Mouse (Mus musculus): ENCODE measurements at regions not wholly inside any gene's neighbourhood (a gene's known extent, or its start where the extent isn't known, plus 50 kb on each side); places are given as distances from the start of the nearest gene placed in this dataset.

DNA sequence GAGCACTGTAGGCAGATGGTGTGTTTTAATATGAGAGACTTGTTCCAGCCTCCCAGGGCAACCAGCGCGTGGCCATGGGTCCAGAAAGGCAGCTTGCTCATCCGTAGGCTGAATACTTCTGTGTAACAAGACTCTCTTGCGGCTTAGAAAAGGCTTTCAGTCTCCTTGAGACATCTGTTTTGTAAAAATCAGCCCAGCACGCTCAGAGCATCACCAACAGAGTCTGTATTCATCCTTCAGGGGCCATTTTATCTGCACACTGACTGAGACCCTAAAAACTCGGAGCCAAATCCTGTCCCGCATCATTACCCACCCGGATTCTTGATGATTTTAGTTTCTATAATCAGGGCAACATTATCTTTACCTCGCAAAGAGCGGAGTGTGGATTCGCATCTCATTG, 396.4 kb upstream of the Klf4 start:
- DNase-seq (ENCODE audit: low spot score), result no peak

DNA sequence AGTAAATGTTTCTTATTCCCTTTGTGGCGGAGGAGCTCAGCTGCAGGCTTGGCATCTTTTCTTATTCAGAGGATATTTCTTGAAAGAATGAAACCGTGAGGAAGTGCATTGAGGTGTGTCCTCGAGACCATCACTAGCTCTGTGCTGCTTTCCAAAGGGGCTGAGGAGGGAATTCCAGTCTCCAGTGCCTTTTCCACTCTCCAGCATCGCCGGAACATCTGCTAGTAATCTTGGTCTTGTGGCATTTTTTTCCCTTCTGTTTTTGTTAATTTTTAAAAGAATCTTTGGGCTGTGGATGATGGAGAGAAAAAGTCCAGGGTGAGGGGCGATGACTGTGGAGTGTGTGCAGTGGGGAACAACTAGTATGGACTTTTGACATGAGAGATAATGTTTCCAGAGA, 395.9 kb upstream of the Klf4 start:
- DNase-seq (ENCODE audit: low spot score), result no peak

DNA sequence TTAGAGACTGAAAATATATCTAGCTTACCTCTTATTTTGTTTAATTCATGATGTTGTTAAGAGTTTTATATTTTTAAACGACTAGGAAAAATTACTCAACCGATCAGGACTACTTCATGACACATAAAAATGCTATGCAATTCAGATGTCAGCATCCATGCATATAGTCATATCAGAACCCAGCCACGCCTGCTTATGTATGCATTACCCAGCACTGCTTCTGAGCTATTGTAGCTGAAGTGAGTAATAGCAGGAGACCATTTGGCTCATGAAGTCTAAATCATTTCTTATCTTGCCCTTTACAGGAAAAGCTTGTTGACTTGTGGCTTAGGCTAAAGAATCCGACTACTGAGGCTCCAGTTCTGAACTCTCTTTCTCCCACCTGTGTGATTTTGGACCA, 395.1 kb upstream of the Klf4 start:
- no peak for DNase-seq (ENCODE audit: low spot score)

DNA sequence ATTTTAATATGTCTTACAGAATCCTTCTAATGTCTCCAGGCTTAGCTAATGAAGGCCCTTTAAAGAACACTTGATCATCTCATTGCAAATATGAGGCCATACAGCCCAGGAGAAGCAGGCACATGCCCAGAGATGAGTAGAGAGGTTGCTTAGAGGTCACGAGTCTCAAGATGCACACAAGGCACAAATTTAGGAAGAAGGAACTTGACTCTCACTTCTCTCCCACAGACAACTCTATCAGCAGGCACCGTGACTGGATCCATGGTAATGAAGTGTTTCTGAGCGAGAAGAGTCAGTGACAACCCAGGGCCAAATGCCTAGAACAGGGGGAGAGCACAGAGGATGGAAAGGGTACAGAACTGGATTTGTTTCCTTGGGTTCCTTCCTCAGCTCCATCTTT, 392.7 kb upstream of the Klf4 start:
- no peak for DNase-seq (ENCODE audit: low spot score)

DNA sequence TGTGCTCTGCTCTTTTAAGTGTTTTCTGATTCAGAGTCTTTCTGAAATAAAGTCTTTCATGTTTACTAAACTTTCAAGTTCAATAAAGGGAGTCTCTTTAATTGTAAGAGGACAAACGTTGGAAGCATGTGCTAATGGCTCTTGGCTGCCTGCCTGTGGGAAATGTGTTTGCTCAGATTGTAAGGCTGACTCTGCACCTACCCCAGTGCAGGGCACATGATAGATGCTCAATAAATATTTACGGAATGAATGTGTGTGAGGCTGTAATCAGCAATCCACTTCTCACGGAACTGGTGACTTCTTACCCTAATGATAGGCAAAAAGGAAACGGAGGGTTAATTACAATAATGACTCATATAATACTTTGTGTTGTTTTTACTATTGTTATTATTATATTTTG, 389.0 kb upstream of the Klf4 start:
- DNase-seq (ENCODE audit: low spot score), result no peak

DNA sequence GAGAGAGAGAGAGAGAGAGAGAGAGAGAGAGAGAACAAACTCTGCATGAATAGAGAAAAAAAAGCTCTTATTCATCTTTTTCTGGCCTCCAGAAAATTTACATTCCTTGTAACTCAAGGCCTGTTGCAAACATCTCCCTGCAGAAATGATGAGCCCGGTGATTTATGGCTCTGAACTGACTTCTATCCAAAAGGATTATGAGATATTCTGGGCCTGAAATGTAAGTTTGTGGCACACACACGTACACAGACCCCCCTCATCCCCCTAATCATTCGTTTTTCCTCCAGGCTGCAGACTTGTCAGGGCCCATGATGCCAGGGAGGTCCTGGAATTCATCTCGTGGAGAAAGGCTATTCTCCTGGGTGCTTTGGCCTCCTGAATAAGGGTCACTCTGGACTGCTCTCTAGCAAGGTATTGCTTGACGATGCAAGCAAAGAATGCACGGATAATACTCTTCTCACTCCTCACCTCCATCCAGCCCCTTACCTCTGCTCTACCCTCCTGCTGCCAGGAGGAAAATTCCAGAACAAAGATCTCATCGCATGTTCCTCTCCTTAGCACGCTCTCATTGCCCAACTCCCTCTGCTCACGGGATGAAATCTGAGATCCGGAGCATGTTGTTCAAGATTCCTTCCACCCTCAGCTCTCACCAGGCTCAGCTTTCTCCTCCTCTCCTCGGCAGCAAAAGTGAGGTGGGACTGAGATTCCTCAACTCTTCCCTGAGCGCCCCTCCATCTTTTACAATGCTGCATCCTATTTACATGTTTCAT, 362.0 kb upstream of the Klf4 start:
- no peak for DNase-seq (ENCODE audit: low spot score)

DNA sequence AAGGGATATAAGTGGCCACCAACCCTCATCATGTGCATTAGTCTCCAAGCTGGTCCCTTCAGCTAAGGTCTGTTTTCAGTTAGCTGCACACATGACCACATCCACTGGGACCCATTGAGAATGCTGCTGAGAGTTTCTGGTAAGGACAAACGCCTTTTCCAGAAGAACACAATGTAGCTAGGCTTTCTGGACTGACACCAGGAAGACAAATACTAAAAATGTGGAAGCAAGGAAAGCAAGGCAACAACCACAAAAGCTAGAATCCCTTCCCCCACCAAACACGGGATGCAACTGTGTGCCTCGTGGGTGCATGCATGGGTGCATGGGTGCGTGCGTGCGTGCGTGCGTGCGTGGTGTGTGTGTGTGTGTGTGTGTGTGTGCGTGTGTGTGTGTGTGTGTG, 359.4 kb upstream of the Klf4 start:
- no peak for DNase-seq (ENCODE audit: low spot score)

DNA sequence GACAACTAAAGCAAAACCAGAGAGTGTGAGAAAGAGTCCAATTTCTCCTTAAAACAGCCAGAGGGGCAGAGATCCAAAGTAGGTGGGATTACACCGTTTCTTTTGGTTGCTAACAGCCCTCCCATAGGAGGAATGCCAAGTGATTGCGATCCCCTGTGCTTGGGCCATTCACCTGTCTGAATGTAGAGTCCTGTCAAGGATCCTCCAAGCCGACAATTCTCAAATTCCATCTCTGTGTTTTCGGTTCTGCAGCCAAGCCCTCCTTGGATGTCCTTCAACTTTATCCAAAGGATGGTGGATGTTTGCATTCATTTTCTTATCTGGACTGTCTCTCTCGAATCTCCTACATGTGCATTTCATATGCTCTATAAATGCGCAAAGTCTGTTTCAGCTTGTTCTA, 355.3 kb upstream of the Klf4 start:
- no peak for DNase-seq (ENCODE audit: low spot score)

DNA sequence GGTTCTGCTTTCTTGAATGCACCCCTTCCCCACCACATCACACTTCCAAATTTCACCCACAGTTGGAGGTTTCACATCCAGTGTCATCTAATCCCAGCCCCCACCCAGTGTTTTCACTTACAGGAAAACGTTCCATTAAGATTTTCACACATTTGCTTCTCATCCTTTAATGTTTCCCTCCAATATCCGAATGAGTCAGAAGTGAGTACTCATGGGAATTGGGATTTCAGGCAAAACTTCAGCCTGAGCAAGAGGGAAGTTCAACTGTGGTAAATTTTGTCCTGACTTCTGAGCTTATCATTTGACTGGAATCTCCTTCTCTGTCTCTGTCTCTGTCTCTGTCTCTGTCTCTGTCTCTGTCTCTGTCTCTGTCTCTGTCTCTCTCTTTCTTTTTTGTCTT, 350.3 kb upstream of the Klf4 start:
- DNase-seq (ENCODE audit: low spot score), result no peak

DNA sequence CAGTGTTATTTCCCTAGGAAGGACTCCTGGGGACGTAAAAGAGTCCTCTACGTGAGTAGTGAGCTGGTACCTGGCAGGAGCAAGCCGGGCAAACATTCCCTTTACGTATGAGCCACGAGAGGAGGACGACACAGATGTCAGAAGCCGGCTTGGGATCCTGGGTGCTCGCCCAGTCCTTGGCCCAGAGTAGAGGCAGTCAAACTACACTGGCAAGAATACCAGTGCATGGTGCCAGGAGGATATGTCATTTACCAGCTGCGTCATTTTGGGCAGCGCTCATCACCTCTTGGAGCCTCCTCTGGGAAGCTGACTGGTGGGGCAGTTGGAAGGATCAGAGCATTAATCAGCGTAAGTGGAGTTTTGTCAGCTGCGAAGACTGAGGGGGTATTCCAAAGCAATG, 343.0 kb upstream of the Klf4 start:
- DNase-seq (ENCODE audit: low spot score), result no peak

DNA sequence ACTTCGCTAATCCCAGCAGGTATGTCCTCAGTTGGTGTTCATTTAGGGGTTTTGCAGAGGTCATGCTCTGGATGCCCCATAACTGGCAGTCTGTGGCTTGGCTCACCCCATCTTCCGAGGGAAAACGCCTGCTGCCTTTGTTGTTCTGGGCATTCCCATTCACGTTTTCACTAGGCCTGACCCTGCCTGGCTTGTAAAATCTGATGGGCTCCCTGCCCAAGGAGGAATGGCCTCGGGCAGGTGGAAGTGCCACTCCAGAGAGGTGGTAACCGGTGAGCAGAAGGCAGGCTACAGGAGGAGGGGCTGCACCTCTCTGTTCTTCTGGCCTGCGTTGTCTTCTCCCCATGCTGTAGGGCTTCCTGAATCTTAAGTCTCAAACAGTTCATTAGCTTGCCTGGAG, 342.6 kb upstream of the Klf4 start:
- no peak for DNase-seq (ENCODE audit: low spot score)

DNA sequence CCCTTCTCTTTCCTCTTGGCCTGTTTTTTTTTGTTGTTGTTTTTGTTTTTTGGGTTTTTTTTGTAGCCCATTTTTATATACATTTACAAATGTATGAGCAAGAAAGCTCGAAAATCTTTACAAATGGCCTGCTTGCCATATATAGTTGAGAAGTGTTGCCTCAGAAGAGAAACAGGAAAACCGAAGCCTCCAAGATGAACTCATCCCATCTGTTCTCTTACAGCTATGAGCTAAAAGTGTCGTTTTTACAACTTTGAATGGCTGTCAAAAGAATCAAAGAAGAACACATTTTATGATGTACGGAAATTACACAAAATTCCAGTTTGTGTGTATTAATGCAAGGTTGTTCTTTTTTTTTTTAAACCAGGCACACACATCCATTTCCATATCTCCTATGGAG, 342.0 kb upstream of the Klf4 start:
- DNase-seq (ENCODE audit: low spot score), result no peak

DNA sequence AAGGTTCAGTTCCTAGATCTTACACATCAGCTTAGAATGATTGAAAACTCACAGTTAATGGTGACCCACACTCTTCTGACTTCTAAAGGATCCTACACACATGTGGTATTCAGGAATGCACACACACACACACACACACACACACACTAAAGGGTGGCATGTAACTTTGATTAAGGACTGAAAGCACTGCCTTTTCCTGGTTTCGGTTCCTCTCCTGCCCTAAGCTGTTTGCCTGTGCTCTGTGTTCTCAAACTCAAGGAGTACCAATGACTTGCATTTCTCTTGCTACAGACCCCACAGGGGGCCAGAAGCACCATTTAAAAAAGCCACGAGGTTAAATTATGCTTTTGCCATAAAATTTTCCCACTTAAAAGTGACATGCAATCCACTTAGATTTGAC, 327.8 kb upstream of the Klf4 start:
- DNase-seq (ENCODE audit: low spot score), result no peak

DNA sequence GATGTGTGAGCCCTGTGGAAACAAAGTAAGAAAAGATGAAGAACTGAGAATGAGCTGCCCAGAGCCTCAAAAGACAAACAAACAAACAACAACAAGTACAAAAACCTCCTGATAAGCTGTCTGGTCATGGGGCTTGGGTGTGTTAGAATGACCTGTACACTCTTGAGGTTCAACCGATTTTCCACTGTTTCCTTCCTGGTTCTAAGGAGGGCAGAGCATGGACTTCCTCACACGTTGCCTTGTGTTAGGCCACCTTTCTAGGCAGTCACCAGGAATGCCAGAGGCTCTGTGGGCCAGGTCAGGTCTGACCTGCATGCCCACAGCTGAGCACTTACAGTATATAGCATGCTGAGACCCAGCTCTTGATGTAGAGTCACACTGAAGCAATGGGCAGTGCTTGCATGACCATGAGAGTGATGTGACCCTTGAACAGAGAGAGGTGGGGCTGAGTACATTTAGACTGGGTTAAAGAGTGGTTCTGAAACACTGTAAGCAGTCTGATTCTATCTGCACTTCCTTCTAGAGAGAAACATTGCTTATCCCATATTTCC, 327.0 kb upstream of the Klf4 start:
- DNase-seq (ENCODE audit: low spot score), result no peak

DNA sequence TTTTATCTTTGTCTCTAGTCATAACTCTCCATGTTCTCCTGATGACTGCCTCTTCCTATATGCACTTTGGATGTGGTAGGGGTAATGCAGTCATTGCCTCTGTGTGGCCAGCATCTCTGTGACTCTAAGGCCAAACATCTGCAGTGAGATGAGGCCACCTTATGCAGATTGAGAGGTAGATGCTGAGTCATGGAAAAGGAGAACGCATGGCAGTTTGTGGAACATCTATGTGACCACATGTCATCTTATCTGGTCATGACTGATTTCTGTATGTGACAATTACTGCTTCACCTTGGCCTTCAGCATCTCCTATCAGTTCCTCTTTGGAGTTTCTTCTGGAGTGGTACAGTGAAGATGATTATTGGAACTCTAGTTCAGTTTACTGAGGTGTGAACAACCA, 319.2 kb upstream of the Klf4 start:
- DNase-seq (ENCODE audit: low spot score), result no peak

DNA sequence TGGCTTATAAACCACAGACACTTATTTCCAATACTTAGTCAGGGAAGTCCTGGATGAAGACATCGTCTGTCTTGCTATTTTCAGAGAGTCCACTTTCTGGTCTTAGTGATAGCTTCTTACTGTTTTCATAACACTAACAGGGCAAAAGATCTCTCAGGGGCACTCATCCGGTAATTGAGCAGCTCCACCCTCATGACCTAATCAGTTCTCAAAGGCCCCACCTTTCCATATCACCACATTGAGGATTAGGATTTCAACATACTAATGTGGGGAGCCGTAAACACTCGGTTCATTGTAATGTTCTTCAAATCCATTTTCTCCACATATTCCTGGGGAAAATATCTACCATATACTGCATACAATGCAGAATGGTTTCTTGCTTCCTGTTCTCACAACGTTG, 318.8 kb upstream of the Klf4 start:
- DNase-seq (ENCODE audit: low spot score), result no peak

DNA sequence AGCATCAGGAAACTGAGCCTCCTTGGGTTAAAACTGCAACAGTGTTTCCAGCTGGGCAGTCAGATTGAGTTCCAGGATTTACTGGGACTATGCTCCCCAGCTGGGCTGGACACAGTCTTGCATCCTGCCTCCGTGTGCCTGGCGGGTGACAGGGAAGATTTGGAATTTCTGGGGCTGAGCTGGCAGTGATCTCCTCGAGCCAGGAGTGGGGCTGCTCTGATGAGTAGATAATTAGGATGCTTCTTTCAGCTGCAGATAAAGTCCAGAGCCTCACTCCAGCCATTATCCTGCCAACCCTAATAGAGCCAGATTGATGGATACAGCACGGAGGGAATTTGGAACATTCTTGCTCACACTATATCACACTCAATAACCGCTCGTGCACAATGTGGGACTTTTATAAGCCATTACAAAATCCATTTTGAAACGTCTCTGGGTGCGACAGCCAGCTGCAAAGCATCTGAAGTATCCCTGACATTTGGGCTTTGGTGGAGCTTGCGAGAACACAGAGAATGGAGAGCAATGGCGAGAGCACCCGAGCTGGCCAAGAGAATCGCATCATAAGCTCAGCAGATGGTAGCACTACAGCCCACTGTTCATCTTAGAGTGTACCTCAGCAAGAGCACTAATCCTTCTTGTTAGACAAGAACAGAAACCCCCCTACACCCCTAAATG, 311.6 kb upstream of the Klf4 start:
- DNase-seq (ENCODE audit: low spot score), result no peak

DNA sequence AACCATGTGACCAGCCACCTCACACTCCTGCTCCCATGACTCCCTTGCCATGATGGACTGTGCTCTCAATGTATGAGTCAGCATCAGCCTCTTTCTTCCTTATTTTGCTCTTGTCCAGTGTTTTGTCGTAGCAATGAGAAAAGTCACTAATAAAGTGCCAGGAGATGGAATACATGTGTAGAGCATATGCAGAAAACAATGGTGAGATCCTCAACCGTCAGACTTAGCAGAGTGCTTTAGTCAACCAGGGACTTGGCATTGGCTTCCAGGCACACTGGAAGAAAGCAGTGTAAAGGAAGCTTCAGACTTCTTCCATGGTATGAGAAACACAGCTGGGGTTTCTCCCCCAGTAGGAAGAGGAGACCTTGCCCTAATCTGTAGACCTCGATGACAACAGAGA, 306.3 kb upstream of the Klf4 start:
- no peak for DNase-seq (ENCODE audit: low spot score)

DNA sequence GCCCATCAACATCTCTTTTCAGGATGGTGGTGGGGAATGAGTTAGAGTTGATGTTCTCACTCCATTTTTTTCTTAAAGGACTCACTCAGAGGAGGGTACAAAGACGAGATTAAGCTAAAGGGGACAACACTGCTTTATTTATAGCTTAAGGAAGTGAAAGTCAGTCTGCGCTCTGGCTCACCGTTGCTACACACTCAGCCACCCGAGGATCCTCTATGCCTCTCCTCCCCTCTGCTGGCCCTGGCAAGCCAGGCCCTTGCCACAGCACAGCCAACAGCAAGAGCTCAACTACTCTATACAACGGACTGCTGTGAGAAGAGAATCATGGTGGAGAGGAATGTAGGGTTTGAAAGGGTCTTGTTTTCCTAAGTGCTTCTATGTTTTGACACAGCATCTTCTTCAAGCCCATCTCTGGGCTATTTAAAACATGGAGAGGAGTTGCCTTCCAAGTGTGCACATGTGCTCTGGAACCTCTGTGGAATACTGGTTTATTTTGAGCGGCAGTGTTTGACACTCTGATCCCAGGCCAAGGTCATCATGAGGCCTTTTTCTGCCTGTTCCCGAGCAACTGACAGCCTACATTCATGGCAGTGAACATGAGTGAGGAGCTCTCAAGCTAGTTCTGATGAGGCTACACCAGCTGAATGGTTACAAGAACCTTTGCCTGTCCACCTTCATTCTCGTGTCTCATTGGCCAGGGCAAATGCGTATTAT, 291.9 kb upstream of the Klf4 start:
- DNase-seq (ENCODE audit: low spot score), result no peak

DNA sequence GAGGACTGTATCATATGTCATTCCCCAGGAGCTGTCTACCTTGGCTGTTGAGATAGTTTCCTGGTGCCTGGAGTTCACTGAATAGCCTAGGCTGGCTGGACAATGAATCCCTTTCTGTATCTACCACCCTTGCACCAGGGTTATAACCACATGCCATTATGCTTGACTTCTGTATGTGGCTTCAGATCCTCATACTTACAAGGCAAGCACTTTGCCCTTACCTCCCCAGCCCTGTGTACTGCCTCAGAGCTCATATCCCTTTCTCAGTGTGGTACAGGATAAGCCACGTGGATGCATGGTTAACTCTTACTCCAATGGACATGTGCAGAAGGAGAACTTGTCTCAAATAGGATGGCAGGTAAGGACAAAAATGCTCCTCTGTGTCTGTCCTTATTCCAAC, 291.3 kb upstream of the Klf4 start:
- no peak for DNase-seq (ENCODE audit: low spot score)

DNA sequence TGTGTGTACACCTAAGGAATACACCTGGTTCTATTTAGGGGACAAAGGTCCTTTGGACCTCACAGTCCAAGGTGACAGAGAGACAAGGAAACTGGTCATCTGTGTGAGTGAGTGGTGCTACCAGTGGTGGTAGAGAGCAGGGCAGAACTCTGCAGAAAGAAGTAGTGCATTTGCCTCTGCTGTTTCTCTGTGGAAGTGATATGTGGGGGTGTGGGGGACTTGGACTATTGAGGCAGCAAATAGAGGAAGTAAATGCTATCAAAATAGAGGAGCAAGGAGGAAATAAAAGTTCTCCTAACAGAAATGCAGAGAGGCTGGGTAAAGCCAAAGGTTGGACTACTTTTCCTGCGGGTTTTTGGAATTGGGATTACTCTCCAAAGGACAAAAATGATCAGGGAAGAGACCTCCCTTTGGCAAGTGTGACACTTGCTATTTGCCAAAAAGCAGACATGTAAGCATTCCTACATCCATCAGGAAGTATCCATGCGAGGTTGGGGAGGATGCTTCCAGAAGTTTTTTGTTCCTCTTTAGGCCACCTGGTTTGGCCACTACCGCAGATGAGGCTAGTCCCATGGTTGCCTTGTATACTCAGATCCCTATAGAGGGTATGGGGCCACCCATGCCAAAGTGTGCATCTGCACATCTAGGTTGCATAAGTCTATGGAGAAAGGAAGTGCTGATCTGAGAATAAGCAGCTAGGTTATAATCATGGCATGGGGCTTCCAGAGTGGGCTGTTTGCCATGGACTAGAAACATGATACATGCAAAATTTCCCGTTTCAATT, 285.0 kb upstream of the Klf4 start:
- DNase-seq (ENCODE audit: low spot score), result no peak

DNA sequence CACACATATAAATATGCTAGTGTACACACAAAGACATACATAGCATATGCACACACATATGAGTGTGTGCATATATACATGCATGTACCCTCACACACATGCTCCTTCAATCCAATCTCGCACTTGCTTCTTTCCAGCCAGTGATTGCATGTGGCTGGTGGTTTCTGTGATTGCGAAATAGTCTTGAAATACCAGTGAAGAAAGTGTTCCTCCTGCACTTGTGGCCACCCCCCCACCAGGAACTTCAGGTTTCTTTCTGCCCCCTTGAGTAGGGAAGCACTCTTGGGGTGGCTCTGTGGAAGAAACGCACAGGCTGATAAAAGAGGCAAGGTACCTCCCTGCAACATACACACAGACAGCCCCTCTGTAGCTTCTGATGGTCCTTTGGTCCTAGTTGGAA, 283.6 kb upstream of the Klf4 start:
- DNase-seq (ENCODE audit: low spot score), result no peak
